Mouse (Mus musculus): ENCODE results near the gene Il20ra.

Gene Il20ra

GRCm38 (mm10) chr10:19779092-19779491, 66.7 kb downstream of the Il20ra start:
- DNase-seq, result no peak

GRCm38 (mm10) chr10:19781365-19781764, 69.0 kb downstream of the Il20ra start:
- peak; percentile 6 to 11 for DNase-seq

GRCm38 (mm10) chr10:19794996-19795395, 82.6 kb downstream of the Il20ra start:
- peak; percentile 54 to 57 for DNase-seq

DNA sequence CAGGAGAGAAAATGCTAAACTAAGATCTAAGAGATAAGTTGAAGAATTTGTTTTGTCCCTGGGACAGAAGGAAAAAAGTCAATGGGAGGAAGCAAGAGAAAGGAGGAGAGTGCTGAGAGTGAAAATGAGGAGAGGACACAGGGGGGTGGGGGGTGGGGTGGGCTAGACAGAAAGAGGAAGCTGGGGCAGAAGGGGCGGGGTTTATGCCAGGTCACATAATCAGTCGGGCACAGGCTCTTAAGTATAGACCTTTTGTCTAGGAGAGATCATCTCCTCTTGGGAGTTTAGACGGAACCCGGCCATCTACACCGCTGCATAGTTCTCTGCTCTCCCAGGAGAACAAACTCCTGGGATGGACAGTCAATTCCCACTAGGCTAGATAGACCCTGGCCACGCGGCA, 90.6 kb downstream of the Il20ra start:
- DNase-seq, result no peak

DNA sequence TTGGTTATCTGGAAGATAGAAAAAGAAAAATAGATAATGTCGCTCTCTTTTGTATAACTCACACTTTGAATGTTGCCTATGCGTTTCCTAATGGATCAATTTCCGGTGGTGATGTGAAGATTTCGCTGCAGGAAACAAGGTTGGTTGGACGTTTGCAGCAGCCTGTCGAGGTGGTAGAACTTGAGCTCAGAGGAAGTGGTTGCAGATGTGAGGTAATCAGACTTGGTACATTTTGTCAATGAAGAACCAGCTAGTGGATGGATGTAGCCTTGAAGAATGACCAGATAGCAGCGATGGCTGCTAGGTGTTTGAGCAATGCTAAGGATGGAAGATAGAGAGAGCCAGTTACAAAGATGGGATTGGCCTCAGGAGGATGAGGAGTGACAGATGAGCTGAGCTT, 92.4 kb downstream of the Il20ra start:
- DNase-seq, result no peak

Measured in cerebellum, postnatal 36 days (tissue).